Mouse (Mus musculus): ENCODE results near the gene Dstn.

The Dstn gene

GRCm38 (mm10) chr2:143953944-143954343 is 38.8 kb downstream of the Dstn start:
- DNase-seq (ENCODE audit: extremely low read depth, low read depth), result no peak

GRCm38 (mm10) chr2:143955004-143955403 is 39.9 kb downstream of the Dstn start:
- no peak for DNase-seq (ENCODE audit: extremely low read depth, low read depth)

- DNase-seq (ENCODE audit: extremely low read depth, low read depth), result no peak
These were observed 40.6 kb downstream of the Dstn start for GRCm38 (mm10) chr2:143955746-143956145.

- DNase-seq (ENCODE audit: extremely low read depth, low read depth), result no peak
These were observed 47.1 kb downstream of the Dstn start for GRCm38 (mm10) chr2:143962192-143962591.

- no peak for DNase-seq (ENCODE audit: extremely low read depth, low read depth)
These were observed 48.2 kb downstream of the Dstn start for GRCm38 (mm10) chr2:143963318-143963717.

GRCm38 (mm10) chr2:143969260-143969659 is 54.1 kb downstream of the Dstn start:
- no peak for DNase-seq (ENCODE audit: extremely low read depth, low read depth)

GRCm38 (mm10) chr2:143970841-143971240 is 55.7 kb downstream of the Dstn start:
- DNase-seq (ENCODE audit: extremely low read depth, low read depth), result no peak

GRCm38 (mm10) chr2:143971887-143972286 is 56.8 kb downstream of the Dstn start:
- DNase-seq (ENCODE audit: extremely low read depth, low read depth), result no peak

- no peak for DNase-seq (ENCODE audit: extremely low read depth, low read depth)
These were observed 58.0 kb downstream of the Dstn start for GRCm38 (mm10) chr2:143973161-143973560.

GRCm38 (mm10) chr2:143975146-143975649 is 60.1 kb downstream of the Dstn start:
- DNase-seq (ENCODE audit: extremely low read depth, low read depth), result peak; percentile 16

- DNase-seq (ENCODE audit: extremely low read depth, low read depth), result no peak
These were observed 63.5 kb downstream of the Dstn start for GRCm38 (mm10) chr2:143978444-143979147.

- DNase-seq (ENCODE audit: extremely low read depth, low read depth), result peak; percentile 25
These were observed 65.8 kb downstream of the Dstn start for GRCm38 (mm10) chr2:143980781-143981398.

- no peak for DNase-seq (ENCODE audit: extremely low read depth, low read depth)
These were observed 67.0 kb downstream of the Dstn start for GRCm38 (mm10) chr2:143982152-143982551.

- DNase-seq (ENCODE audit: extremely low read depth, low read depth), result no peak
These were observed 67.8 kb downstream of the Dstn start for GRCm38 (mm10) chr2:143982901-143983300.

GRCm38 (mm10) chr2:143983482-143983881 is 68.4 kb downstream of the Dstn start:
- DNase-seq (ENCODE audit: extremely low read depth, low read depth), result no peak

GRCm38 (mm10) chr2:143987485-143987884 is 72.4 kb downstream of the Dstn start:
- no peak for DNase-seq (ENCODE audit: extremely low read depth, low read depth)

GRCm38 (mm10) chr2:143988016-143988415 is 72.9 kb downstream of the Dstn start:
- no peak for DNase-seq (ENCODE audit: extremely low read depth, low read depth)

- no peak for DNase-seq (ENCODE audit: extremely low read depth, low read depth)
These were observed 75.9 kb downstream of the Dstn start for GRCm38 (mm10) chr2:143990997-143991396.

- DNase-seq (ENCODE audit: extremely low read depth, low read depth), result no peak
These were observed 77.0 kb downstream of the Dstn start for GRCm38 (mm10) chr2:143991964-143992672.
